ENCODE assay signal across 13 mouse cellular contexts in the genomic region with DNA sequence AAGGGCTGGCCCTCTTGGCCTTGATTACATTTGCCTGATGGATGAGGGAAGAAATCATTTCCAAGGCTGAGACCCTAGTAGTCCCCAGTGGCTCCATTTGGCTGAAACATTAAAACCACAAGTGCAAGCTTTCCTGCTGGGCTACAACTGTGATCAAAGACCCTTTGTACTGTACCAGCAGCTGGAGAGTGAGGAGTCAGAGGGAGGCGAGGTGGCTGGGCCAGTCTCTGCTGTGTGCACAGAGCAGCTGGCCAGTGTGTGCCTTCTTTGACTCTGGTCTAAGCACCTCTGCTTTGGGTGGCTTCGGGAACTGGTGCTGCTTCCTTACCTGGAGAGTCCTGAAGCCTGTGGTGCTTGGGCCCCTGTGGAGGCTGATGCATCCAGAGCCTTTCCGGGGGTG.
A peak's percentile ranks its signal among the peaks of the same experiment; 100 is the strongest.
DNase-seq lines count a peak whose midpoint lies in the region; ATAC-seq and TF ChIP-seq lines count a peak whose summit lies in the region.
"Had no signal": no experiment of that assay in that cellular context is flagged by ENCODE, and none has a peak within 500 bp of the region (broad histone marks: within the 10 kb centered on the region; RNA-seq: fewer than 3 reads in every experiment).

No protein-coding gene starts in this region.

- DNase-seq in layer of hippocampus, adult 11-12 months (ENCODE audit: low spot score): peak; percentile 53
- DNase-seq in layer of hippocampus, postnatal 25 days (ENCODE audit: extremely low spot score in 1 of 2, low spot score in 1 of 2): no peak
- DNase-seq in embryonic facial prominence, embryonic 11.5 days (ENCODE audit: low spot score): no peak
- DNase-seq in cerebellum, adult 2 months: no peak
- DNase-seq in T-cell, adult 2 months (ENCODE audit: low spot score): no peak
- DNase-seq: cerebellum, postnatal 10 days; kidney, adult 18-20 months; lung, adult 18-20 months; right cerebral cortex, postnatal 14 days had no signal

- 40% methylated on average over 3 of the region's 3 CpGs for WGBS in embryonic facial prominence, embryonic 11.5 days
- WGBS in limb, embryonic 13.5 days: 40% methylated on average over 3 of the region's 3 CpGs
- 46% methylated on average over 3 of the region's 3 CpGs for WGBS in neural tube, embryonic 13.5 days
- WGBS in kidney, embryonic 15.5 days: 55% methylated on average over 3 of the region's 3 CpGs
- WGBS in cerebellum, adult 2 months: 67% methylated on average over 3 of the region's 3 CpGs

- H3K4me3 ChIP-seq in embryonic facial prominence, embryonic 11.5 days (ENCODE audit: low read depth, low read length): no peak overlapping the region
- no peak overlapping the region for H3K4me3 ChIP-seq in limb, embryonic 13.5 days
- H3K4me3 ChIP-seq in neural tube, embryonic 13.5 days: no peak overlapping the region
- H3K4me3 ChIP-seq in kidney, embryonic 15.5 days (replicated peaks): no peak overlapping the region
- no peak overlapping the region for H3K4me3 ChIP-seq in cerebellum, adult 2 months (replicated peaks; ENCODE audit: insufficient read depth, low read depth, low read length)
- H3K4me3 ChIP-seq: heart, embryonic 13.5 days had no signal

- peak; percentile 39; the same call in 1 of the 2 replicates for ATAC-seq in embryonic facial prominence, embryonic 11.5 days (replicated peaks; ENCODE audit: insufficient number of reproducible peaks, low FRiP score, low TSS enrichment, low read depth)
- ATAC-seq in limb, embryonic 13.5 days (ENCODE audit: low FRiP score, low read depth): peak; percentile 73
- peak; percentile 58; the same call in 1 of the 2 replicates for ATAC-seq in neural tube, embryonic 13.5 days (ENCODE audit: low read depth)
- no peak for ATAC-seq in kidney, embryonic 15.5 days (replicated peaks; ENCODE audit: low FRiP score)

- no peak overlapping the region for H3K9ac ChIP-seq in embryonic facial prominence, embryonic 11.5 days (replicated peaks; ENCODE audit: low read length)
- no peak overlapping the region for H3K9ac ChIP-seq in limb, embryonic 13.5 days
- H3K9ac ChIP-seq in neural tube, embryonic 13.5 days: no peak overlapping the region
- no peak overlapping the region for H3K9ac ChIP-seq in kidney, embryonic 15.5 days
- H3K9ac ChIP-seq: heart, embryonic 13.5 days had no signal

- no peak overlapping the region for H3K27ac ChIP-seq in embryonic facial prominence, embryonic 11.5 days (replicated peaks; ENCODE audit: low read depth, low read length)
- H3K27ac ChIP-seq in limb, embryonic 13.5 days: no peak overlapping the region
- peak overlapping the region; percentile 53 for H3K27ac ChIP-seq in neural tube, embryonic 13.5 days (replicated peaks)
- H3K27ac ChIP-seq in kidney, embryonic 15.5 days: no peak overlapping the region
- H3K27ac ChIP-seq in cerebellum, adult 2 months (ENCODE audit: insufficient read depth, low read length): no peak overlapping the region; the same call in 1 of the 2 replicates
- H3K27ac ChIP-seq: heart, embryonic 13.5 days had no signal

- no peak for TF ChIP-seq POLR2A in cerebellum, adult 2 months (IDR thresholded peaks at IDR 0.05; ENCODE audit: borderline replicate concordance, insufficient read depth, low read length)

- H3K4me2 ChIP-seq in embryonic facial prominence, embryonic 11.5 days (ENCODE audit: low read depth, low read length): no peak overlapping the region
- H3K4me2 ChIP-seq in limb, embryonic 13.5 days (replicated peaks): no peak overlapping the region
- no peak overlapping the region for H3K4me2 ChIP-seq in neural tube, embryonic 13.5 days
- H3K4me2 ChIP-seq in kidney, embryonic 15.5 days: no peak overlapping the region
- H3K4me2 ChIP-seq: heart, embryonic 13.5 days had no signal

- H3K36me3 ChIP-seq in embryonic facial prominence, embryonic 11.5 days (replicated peaks; ENCODE audit: control insufficient read depth, insufficient read depth, low read depth, low read length): no peaks in the 10 kb centered on the region
- H3K36me3 ChIP-seq in limb, embryonic 13.5 days: no peaks in the 10 kb centered on the region
- H3K36me3 ChIP-seq in neural tube, embryonic 13.5 days: no peaks in the 10 kb centered on the region
- no peaks in the 10 kb centered on the region for H3K36me3 ChIP-seq in kidney, embryonic 15.5 days
- H3K36me3 ChIP-seq: heart, embryonic 13.5 days had no signal

- no peaks in the 10 kb centered on the region for H3K4me1 ChIP-seq in embryonic facial prominence, embryonic 11.5 days (ENCODE audit: control insufficient read depth, insufficient read depth, low read length)
- peaks cover 11% of the 10 kb centered on the region for H3K4me1 ChIP-seq in limb, embryonic 13.5 days
- peaks cover 15% of the 10 kb centered on the region for H3K4me1 ChIP-seq in neural tube, embryonic 13.5 days (replicated peaks)
- no peaks in the 10 kb centered on the region for H3K4me1 ChIP-seq in kidney, embryonic 15.5 days
- H3K4me1 ChIP-seq in cerebellum, adult 2 months (ENCODE audit: control insufficient read depth, insufficient read depth, low read length): peaks cover 56% of the 10 kb centered on the region

- no peaks in the 10 kb centered on the region for H3K27me3 ChIP-seq in embryonic facial prominence, embryonic 11.5 days (ENCODE audit: control insufficient read depth, insufficient read depth, low read length)
- no peaks in the 10 kb centered on the region for H3K27me3 ChIP-seq in limb, embryonic 13.5 days
- H3K27me3 ChIP-seq in neural tube, embryonic 13.5 days: no peaks in the 10 kb centered on the region
- no peaks in the 10 kb centered on the region for H3K27me3 ChIP-seq in kidney, embryonic 15.5 days
- H3K27me3 ChIP-seq in cerebellum, adult 2 months (ENCODE audit: control insufficient read depth, insufficient read depth, low read length): no peaks in the 10 kb centered on the region
- H3K27me3 ChIP-seq: heart, embryonic 13.5 days had no signal

- H3K9me3 ChIP-seq in embryonic facial prominence, embryonic 11.5 days (replicated peaks; ENCODE audit: control insufficient read depth, low read length): no peaks in the 10 kb centered on the region
- no peaks in the 10 kb centered on the region for H3K9me3 ChIP-seq in limb, embryonic 13.5 days
- H3K9me3 ChIP-seq in neural tube, embryonic 13.5 days: no peaks in the 10 kb centered on the region
- no peaks in the 10 kb centered on the region for H3K9me3 ChIP-seq in kidney, embryonic 15.5 days (replicated peaks)
- H3K9me3 ChIP-seq: heart, embryonic 13.5 days had no signal

- no peak for TF ChIP-seq CTCF in cerebellum, adult 2 months (IDR thresholded peaks at IDR 0.05; ENCODE audit: borderline replicate concordance, insufficient read depth, low read depth, low read length)
